In the genomic region with DNA sequence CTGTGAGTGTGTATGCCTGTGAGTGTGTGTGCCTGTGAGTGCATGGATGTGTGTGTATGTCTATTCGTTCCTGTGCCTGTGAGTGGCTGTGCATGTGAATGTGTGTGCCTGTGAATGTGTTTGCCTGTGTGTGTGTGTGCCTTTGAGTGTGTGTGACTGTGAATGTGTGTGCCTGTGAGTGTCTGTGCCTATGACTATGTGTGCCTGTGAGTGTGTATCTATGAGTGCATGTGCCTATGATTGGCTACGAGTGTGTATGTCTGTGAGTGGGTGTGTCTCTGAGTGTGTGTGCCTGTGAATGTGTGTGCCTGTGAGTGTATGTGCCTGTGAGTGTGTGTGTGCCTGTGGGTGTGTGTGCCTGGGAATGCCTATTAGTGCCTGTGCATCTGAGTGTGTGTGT, we compare ENCODE assay signal across 29 mouse cellular contexts.
A peak's percentile ranks its signal among the peaks of the same experiment; 100 is the strongest.
DNase-seq lines count a peak whose midpoint lies in the region; ATAC-seq and TF ChIP-seq lines count a peak whose summit lies in the region.
"Had no signal": no experiment of that assay in that cellular context is flagged by ENCODE, and none has a peak within 500 bp of the region (broad histone marks: within the 10 kb centered on the region; RNA-seq: fewer than 3 reads in every experiment).

No protein-coding gene starts in this region.

- H3K36me3 ChIP-seq in forebrain, embryonic 13.5 days (ENCODE audit: poor library complexity, severe bottlenecking) = no peaks in the 10 kb centered on the region
- H3K36me3 ChIP-seq in forebrain, postnatal 0 days (ENCODE audit: insufficient read depth) = no peaks in the 10 kb centered on the region
- no peaks in the 10 kb centered on the region for H3K36me3 ChIP-seq in midbrain, embryonic 11.5 days (ENCODE audit: control insufficient read depth, insufficient read depth, low read length)
- no peaks in the 10 kb centered on the region for H3K36me3 ChIP-seq in midbrain, embryonic 10.5 days
- H3K36me3 ChIP-seq in embryonic facial prominence, embryonic 12.5 days = no peaks in the 10 kb centered on the region
- H3K36me3 ChIP-seq in megakaryocyte, embryonic 14.5 days (replicated peaks; ENCODE audit: low read length) = no peaks in the 10 kb centered on the region
- H3K36me3 ChIP-seq: forebrain, embryonic 10.5 days; kidney, embryonic 15.5 days; midbrain, embryonic 13.5 days had no signal

- H3K27ac ChIP-seq in forebrain, embryonic 13.5 days = no peak overlapping the region
- no peak overlapping the region for H3K27ac ChIP-seq in forebrain, postnatal 0 days (ENCODE audit: low read depth, low read length)
- H3K27ac ChIP-seq in midbrain, embryonic 11.5 days (ENCODE audit: low read depth, low read length) = no peak overlapping the region
- no peak overlapping the region for H3K27ac ChIP-seq in midbrain, embryonic 10.5 days (replicated peaks)
- H3K27ac ChIP-seq in embryonic facial prominence, embryonic 12.5 days = no peak overlapping the region
- H3K27ac ChIP-seq: forebrain, embryonic 10.5 days; gastrocnemius, adult 2 months; kidney, embryonic 15.5 days; left cerebral cortex, adult 2 months; liver, embryonic 14.5 days; macrophage; midbrain, embryonic 13.5 days had no signal

- no peak for TF ChIP-seq CTCF in forebrain, postnatal 0 days (IDR thresholded peaks at IDR 0.05; ENCODE audit: low read depth)

- no peaks in the 10 kb centered on the region for H3K27me3 ChIP-seq in forebrain, embryonic 13.5 days
- no peaks in the 10 kb centered on the region for H3K27me3 ChIP-seq in forebrain, postnatal 0 days (ENCODE audit: insufficient read depth, low read length)
- no peaks in the 10 kb centered on the region for H3K27me3 ChIP-seq in midbrain, embryonic 11.5 days (ENCODE audit: control insufficient read depth, insufficient read depth, low read length)
- no peaks in the 10 kb centered on the region for H3K27me3 ChIP-seq in midbrain, embryonic 10.5 days (ENCODE audit: low read depth, poor library complexity, severe bottlenecking)
- H3K27me3 ChIP-seq in embryonic facial prominence, embryonic 12.5 days = no peaks in the 10 kb centered on the region
- no peaks in the 10 kb centered on the region for H3K27me3 ChIP-seq in megakaryocyte, embryonic 14.5 days (replicated peaks)
- H3K27me3 ChIP-seq: kidney, embryonic 15.5 days; midbrain, embryonic 13.5 days had no signal

- WGBS in forebrain, embryonic 13.5 days = 87% methylated on average over 2 of the region's 2 CpGs
- 96% methylated on average over 2 of the region's 2 CpGs for WGBS in forebrain, postnatal 0 days
- whole genome bisulfite sequencing in midbrain, embryonic 11.5 days = 90% methylated on average over 2 of the region's 2 CpGs
- 94% methylated on average over 2 of the region's 2 CpGs for WGBS in midbrain, embryonic 10.5 days
- 89% methylated on average over 2 of the region's 2 CpGs for WGBS in embryonic facial prominence, embryonic 12.5 days

- H3K4me3 ChIP-seq in forebrain, embryonic 13.5 days = no peak overlapping the region
- H3K4me3 ChIP-seq in forebrain, postnatal 0 days (ENCODE audit: low read depth, low read length) = no peak overlapping the region
- no peak overlapping the region for H3K4me3 ChIP-seq in midbrain, embryonic 11.5 days (ENCODE audit: low read depth, low read length)
- H3K4me3 ChIP-seq in midbrain, embryonic 10.5 days = no peak overlapping the region
- no peak overlapping the region for H3K4me3 ChIP-seq in embryonic facial prominence, embryonic 12.5 days
- peak overlapping the region; percentile 71 for H3K4me3 ChIP-seq in megakaryocyte, embryonic 14.5 days (replicated peaks)
- H3K4me3 ChIP-seq: forebrain, embryonic 10.5 days; gastrocnemius, adult 2 months; kidney, embryonic 15.5 days; left cerebral cortex, adult 2 months; midbrain, embryonic 13.5 days had no signal

- peak; percentile 21; the same call in 1 of the 2 replicates for ATAC-seq in forebrain, embryonic 13.5 days
- no peak for ATAC-seq in forebrain, postnatal 0 days
- 0 out of 2 replicates have a peak, but pooled peaks have one; percentile 2 for ATAC-seq in midbrain, embryonic 11.5 days (ENCODE audit: low FRiP score)
- 0 out of 2 replicates have a peak, but pooled peaks have one; percentile 67 for ATAC-seq in embryonic facial prominence, embryonic 12.5 days (ENCODE audit: insufficient number of reproducible peaks, insufficient read depth, low FRiP score, low TSS enrichment)
- ATAC-seq: CD4-positive, CD25-positive, alpha-beta regulatory T cell, adult 4 months; hindbrain, embryonic 16.5 days; midbrain, embryonic 13.5 days had no signal

- no peak overlapping the region for H3K4me2 ChIP-seq in forebrain, embryonic 13.5 days
- H3K4me2 ChIP-seq in forebrain, postnatal 0 days (ENCODE audit: low read depth) = no peak overlapping the region
- no peak overlapping the region for H3K4me2 ChIP-seq in midbrain, embryonic 11.5 days
- H3K4me2 ChIP-seq in embryonic facial prominence, embryonic 12.5 days (replicated peaks) = no peak overlapping the region
- H3K4me2 ChIP-seq: heart, embryonic 11.5 days; kidney, embryonic 15.5 days; midbrain, embryonic 13.5 days had no signal

- H3K4me1 ChIP-seq in forebrain, embryonic 13.5 days = no peaks in the 10 kb centered on the region
- H3K4me1 ChIP-seq in forebrain, postnatal 0 days (ENCODE audit: insufficient read depth) = no peaks in the 10 kb centered on the region
- no peaks in the 10 kb centered on the region for H3K4me1 ChIP-seq in midbrain, embryonic 11.5 days (ENCODE audit: control insufficient read depth, insufficient read depth, low read length)
- no peaks in the 10 kb centered on the region for H3K4me1 ChIP-seq in midbrain, embryonic 10.5 days
- no peaks in the 10 kb centered on the region for H3K4me1 ChIP-seq in embryonic facial prominence, embryonic 12.5 days
- H3K4me1 ChIP-seq in megakaryocyte, embryonic 14.5 days = no peaks in the 10 kb centered on the region; the same call in 1 of the 2 replicates
- H3K4me1 ChIP-seq: kidney, embryonic 15.5 days; midbrain, embryonic 13.5 days had no signal

- DNase-seq in forebrain, postnatal 0 days = no peak
- DNase-seq in midbrain, embryonic 11.5 days (ENCODE audit: low spot score, missing footprints) = no peak
- no peak for DNase-seq in midbrain, embryonic 10.5 days (ENCODE audit: low spot score)
- no peak for DNase-seq in c-Kit-positive CD71-positive TER-119-positive erythroid progenitor cells, embryonic 14.5 days (ENCODE audit: low spot score)
- DNase-seq: adrenal gland, postnatal 25 days; cerebellum, adult 2 months; cerebellum, postnatal 14 days; gastrocnemius, adult 2 months; gastrocnemius, postnatal 36 days; heart, adult 18-20 months; heart, postnatal 36 days; kidney, adult 18-20 months; kidney, postnatal 25 days; lung, adult 2 months; lung, postnatal 10 days; right cerebral cortex, postnatal 4 days; thymus, postnatal 4 days had no signal

- no peak overlapping the region for H3K9ac ChIP-seq in forebrain, embryonic 13.5 days
- H3K9ac ChIP-seq in forebrain, postnatal 0 days = no peak overlapping the region
- H3K9ac ChIP-seq in midbrain, embryonic 11.5 days (ENCODE audit: low read length) = no peak overlapping the region
- H3K9ac ChIP-seq in embryonic facial prominence, embryonic 12.5 days = no peak overlapping the region
- H3K9ac ChIP-seq: kidney, embryonic 15.5 days; liver, embryonic 14.5 days; midbrain, embryonic 13.5 days had no signal

- no peaks in the 10 kb centered on the region for H3K9me3 ChIP-seq in forebrain, embryonic 13.5 days (replicated peaks)
- no peaks in the 10 kb centered on the region for H3K9me3 ChIP-seq in forebrain, postnatal 0 days (ENCODE audit: low read length)
- no peaks in the 10 kb centered on the region for H3K9me3 ChIP-seq in midbrain, embryonic 11.5 days (ENCODE audit: control insufficient read depth, low read length)
- no peaks in the 10 kb centered on the region for H3K9me3 ChIP-seq in midbrain, embryonic 10.5 days (replicated peaks)
- no peaks in the 10 kb centered on the region for H3K9me3 ChIP-seq in embryonic facial prominence, embryonic 12.5 days
- peaks cover 10% of the 10 kb centered on the region for H3K9me3 ChIP-seq in megakaryocyte, embryonic 14.5 days
- H3K9me3 ChIP-seq: forebrain, embryonic 10.5 days; kidney, embryonic 15.5 days; midbrain, embryonic 13.5 days had no signal
